Mouse (Mus musculus) thymus, postnatal 4 days (tissue): Measurements from ENCODE around the gene Gm21885.
"Not testable (repeated sequence)": the region's sequence is repeated elsewhere in the genome, so short reads cannot be mapped to it uniquely, and the experiment has no call there.

ENCODE experiments used
- DNase-seq: peaks from one replicate; pipeline ENCODE4 v3.0.0; 2021

Gene Gm21885

DNA sequence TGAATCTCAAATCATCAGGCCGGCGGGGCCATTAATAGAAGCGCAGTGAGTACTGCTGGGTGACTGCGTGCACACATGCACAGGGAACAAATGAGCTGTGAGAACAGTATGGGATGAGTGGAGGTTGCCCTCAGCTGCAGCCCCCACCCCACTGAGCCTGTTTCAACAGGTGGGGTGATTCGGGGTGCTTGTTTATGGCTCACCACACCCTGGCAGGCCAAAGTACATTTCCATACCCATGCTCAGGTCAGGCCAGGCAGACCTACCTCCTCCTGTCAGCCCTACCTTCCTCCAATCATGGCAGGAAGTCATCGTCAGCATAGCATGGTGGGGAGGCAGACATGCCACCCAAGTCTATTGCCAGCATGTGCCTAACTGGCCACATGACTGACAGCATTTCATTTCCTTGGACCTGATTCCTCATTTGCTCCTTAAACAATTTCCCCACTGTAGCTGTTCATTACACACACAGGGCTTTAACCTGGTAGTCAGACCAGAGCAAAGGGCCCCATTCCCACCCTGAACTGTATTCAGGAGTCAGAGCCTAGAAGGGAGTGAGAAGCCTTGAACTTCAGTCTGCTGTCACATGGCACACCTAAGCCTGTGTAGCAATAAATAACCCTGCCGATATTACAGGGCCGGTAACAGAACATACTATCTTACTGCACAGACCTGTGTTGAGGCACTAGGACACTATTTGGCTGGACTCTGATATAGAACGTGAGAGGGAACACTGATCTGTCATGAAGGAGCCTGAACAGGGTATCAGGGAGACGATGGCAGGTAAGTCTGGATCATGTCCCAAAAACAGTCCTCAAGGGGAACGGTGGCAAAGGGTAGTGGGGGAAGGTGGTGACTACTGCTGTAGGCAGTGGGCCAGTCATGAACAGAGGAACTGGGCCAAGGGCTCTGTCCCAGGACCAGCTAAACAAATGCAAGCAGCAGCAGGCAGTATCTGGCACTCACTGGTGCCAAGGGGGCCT lies at the start of gene Gm21885:
Gene Gm21885 (plus strand): TSS at position 675 of the 983 bp plus-strand sequence.
- no peak for DNase-seq

DNA sequence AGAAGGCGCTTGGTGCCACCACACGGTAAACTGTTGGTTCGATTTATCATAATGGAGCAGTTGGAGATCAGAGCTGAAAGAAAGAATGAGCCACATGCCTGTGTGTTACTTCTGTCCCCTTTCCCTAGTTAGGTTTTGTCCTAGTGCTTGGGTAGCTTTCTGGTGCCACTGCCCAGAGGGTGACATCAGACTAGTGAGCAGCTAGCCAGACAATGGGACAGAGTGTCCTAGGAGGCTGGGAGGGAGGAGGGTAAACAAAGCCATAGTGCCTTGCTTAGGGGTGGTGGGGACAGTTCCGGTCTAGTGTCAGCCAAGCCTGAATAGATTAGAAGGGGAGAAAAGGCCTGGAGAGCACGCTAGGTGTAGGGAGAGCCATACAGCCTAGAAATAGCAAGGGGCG lies 48.3 kb upstream of the Gm21885 start:
- DNase-seq = no peak

DNA sequence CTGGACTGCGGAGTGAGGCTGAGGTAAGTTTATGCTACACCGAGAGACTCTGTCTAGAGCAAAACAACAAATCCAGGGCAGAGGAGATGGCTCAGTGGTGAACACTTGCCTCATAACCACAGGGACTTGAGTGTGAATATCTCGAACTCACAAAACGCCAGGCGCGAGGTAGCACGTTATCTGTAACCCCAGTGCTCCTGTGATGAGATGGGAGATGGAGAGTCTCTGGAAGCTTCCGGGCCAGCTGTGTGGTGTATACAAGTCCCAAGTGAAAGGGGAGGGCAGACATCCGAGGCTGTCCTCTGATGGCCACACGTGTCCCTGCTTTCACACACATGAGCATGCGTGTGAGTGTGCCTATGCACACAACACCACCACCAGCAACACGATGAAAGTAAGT lies 47.3 kb upstream of the Gm21885 start:
- DNase-seq = no peak

DNA sequence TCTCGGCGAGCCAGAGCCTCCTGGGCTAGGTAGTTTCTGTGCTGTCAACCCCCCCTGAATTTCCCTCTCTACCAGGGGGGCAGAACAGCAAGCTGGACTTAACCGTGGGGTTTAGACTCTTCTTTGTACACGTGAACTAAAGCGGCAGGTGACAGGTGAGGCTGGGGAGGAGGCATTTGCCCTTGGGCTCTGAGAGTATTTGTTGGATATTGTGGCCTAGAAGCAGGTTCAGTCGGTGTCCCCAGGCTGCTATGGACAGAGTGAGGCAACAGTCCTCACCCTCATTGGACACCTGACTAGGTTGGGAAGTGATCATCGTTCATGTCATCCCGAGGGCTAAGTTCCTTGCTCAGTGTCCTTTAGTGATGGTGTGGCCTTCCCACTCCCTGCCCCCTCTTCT lies 46.8 kb upstream of the Gm21885 start:
- DNase-seq = no peak

DNA sequence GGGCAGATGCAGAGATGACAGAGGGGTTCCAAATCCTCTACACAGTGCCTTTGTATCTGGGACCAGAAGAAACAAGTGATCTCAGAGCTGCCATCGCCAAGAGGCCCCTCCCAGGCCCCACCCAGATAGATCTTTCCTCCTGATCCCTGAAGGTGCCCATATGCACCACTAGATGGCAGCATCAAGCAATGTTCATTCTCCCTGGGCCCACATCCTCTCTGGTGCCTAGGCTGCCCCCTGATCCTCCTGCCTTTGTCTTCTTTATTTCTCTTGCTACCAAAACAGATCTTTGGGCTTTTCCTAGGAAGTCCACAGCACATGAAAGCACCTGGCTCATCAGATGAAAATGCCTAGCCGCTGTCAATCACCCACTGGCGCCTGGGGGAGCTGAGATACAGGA lies 45.6 kb upstream of the Gm21885 start:
- peak; percentile 63 for DNase-seq

DNA sequence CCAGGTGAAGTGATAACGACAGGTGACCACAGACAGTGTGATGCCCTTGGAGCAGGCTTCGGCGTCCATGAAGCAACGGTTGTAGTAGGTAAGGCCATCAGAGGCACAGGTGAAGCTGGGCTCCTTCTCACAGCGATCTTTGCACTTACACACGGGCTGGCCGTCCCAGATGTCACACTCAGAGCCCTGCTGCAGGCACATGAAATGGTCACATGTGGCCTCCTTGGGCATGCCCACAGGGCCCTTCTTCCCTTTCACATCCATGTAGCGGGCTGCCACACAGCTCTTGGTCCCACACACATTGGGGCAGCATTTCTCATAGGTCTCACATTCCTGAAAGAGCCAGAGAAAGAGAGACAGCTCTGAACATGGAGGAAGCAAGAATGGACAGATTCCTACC lies 42.9 kb upstream of the Gm21885 start:
- DNase-seq = no peak

DNA sequence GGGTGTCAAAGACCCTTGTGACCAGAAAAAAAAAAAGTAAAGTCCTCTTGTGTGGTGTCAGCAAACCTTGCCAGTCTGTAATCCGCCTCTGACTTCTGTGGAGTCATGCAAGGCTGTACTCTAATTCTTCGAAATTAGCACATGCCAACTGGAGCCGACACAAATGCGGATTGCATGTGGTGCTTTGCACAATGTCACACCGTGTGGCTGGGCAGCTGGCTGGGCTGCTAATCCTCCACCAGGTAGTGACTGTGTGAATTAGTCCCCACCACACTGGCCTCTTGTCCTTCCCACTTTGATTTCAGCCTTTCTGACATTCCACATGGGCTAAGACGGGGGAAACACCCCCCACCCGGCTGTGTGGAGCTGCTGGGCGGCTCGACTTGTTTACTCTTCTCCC lies 42.0 kb upstream of the Gm21885 start:
- no peak for DNase-seq

DNA sequence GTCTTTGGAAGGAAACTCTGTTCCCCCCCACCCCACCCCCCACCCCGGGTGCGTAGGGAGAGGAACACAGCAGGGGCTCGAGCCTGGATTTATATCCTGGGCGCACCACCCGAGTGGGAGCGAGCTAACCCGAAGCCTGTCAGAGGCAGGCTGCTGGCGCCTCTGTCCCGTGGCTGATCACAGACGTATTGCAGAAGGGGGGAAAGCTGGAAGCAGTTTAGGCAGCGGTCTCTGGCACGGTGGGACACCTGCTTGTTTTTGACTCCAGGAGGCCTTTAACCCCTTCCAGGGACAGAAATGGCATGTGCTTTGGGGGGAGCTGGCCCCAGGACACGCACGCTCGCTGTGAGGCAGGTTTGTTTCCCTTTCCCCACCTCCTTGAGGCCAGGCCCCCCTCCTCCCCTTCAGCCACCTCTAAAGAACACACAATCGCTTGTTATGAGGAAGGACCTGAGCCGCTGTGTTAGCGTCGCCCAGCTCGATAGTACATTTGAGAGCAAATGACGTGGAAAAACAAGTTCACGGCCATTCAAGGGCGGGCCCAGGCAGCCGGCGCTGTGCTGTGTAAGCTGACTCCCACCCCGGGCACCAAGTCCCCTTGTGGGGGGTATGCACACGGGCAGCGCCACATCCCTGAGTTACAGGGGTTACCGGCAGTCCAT lies 38.8 kb upstream of the Gm21885 start:
- peak; percentile 33 for DNase-seq

DNA sequence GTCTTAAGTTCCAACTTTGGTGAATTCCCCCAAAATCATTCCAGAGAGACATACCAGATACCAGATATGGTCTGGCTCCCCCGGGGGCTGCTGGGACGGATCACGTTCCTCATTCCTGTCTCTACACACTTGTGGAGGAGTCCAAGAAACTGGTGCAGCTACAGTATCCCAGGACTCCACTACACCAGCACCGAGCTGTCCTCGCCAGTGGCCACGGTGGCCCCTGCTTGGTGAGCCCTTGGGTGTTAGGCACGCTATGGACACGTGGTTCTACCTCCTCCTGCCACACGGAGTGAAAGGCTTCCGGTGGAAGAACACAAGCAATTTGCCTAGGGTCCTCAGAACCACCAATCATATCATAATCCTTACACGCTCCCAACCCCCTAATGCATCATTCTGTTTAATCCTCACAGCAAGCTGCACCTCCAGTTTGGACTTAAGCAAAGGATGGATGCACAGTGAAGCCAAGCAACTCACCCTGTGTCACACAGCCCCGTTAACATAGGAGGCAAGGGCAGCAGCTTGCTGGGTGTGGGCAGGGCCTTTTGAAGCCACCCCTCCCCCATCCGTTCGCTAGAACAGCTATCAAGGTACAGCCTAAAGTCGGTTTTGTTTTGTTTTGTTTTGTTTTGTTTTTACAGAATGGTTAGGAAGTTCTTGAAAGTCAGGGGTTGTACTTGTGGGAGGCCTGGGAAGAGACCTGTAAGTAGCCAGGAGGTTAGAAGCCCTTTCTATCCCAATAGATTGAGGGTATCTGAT lies 38.1 kb upstream of the Gm21885 start:
- peak; percentile 46 for DNase-seq

DNA sequence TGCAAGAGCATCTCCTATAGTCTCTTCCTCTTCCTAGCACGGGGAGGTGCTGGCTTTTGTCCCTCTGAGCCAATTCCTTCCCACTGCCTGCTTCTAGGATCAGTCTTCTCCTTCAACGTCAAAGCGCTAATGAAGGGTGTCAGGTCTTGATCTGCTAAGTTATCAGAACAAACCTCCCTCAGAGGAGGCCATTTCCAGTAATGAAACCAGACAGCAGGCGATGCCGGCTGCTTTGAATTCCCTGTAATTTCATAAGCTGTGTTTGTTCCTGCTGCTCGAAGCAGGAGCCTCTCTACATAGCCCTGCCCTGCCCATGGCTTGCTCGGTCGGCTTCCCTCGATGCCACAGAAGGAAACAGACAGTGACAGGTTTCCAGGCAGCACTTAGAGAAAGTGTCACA lies 37.3 kb upstream of the Gm21885 start:
- no peak for DNase-seq

DNA sequence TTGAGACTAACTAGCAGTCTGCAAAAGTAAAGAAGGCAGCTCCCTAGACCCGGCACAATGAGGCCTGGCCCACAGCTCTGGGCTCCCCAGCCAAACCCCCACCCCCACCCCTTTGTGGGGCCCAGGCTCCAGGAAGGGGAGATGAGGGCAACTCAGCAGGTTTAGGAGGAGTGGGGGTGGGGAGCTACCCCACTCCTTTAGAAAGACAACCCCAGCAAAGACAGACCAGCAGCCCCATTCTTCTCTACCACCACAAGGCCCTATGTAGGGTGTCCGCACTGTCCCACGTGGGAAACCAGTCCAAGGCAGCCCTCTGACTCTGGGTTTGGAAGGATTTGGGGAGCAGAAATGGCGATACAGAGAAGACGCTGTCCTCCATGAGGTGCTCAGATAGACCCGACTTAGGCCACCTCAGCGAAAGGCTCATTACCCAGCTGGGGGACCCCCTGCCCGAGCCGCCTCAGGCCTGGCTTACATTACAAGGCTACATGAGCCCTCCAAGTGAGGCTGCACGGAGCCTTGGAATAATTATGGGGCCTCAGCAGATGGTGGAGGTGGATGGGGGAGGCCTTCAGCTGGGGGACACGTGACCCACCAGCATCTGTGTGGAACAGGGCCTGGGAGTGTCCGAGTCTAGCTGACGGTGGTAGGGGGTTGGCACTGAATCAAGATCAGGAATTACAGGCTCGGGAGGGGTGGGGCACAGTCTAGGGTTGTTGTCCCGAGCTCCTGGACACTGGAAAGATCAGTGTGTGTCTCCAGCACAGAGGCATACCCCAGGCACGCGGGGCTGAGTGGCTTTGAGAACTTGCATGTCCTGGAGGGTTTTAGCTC lies 35.5 kb upstream of the Gm21885 start, which contains the start of gene Wfikkn2:
Gene Wfikkn2 (minus strand): TSS at position 51 of the 834 bp plus-strand sequence.
- no peak for DNase-seq

DNA sequence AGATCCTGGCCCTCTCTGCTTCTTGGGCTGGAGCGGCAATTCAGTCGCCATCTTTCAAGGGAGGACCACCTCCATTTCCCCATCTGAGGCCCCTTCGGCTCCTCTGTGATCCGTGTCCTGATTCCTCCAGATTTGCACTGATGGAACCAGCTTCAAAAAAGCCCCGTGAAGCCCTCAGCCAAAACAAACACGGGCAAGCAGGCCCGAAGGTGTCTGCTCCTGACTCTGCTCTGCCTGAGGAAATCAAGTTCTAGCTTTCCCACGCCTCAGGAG lies 34.9 kb upstream of the Gm21885 start:
- DNase-seq = no peak

DNA sequence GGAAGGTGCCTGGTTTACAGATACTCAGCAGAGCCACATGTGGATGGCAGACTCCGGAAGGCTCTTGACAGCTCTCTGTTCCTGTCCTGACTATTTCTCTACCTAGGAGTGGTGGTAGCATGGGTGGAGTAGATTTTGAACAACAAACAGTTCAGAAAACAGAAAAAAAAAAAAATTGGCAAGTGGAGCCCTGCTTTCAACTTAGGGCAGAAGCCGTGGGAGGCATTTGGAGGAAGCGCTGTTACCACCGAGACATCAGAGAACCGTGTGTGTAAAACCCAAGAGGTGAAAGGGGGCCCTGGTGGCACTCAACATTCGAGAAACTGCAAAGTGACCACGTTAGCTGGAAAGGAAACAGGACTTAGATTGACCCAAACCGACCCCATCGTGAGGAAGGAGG lies 28.5 kb upstream of the Gm21885 start:
- no peak for DNase-seq

DNA sequence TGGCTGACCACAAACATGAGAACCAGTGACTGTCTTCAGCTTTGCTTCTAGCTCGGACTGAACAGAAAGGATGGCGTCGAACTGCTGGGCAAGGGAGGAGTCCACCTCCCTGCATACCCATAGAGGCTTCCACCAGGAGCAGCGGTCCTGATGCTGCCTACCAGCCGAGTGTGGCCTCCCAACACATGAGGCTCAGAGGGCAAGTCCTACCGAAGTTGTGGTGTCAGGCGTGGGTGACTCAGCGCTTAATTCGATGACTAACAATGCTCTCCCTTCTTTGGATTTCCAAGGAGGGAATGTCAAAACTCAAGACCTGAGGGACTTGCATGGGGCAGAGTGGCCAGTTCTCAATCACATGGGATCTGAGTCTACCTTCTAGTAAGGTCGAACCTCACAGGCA lies 28.0 kb upstream of the Gm21885 start:
- DNase-seq = no peak

DNA sequence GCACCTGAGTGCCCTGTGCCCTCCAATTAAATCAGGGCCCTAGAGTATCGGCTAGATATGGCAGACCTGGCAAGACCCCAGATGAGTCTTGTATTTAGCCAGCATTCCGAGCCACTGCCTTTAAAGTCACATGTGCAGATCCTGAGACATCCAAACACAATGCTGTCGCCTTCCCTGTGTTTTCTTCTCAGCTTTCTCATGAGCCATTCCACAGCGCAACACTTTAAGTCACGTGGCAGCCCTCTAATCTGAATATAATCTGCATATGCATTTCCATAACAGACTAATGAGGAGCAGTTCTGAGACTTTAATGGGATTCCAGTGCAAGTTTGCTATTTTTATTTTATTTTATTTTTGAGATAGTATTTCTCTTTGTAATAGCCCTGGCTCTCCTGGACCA lies 25.9 kb upstream of the Gm21885 start:
- DNase-seq = no peak

DNA sequence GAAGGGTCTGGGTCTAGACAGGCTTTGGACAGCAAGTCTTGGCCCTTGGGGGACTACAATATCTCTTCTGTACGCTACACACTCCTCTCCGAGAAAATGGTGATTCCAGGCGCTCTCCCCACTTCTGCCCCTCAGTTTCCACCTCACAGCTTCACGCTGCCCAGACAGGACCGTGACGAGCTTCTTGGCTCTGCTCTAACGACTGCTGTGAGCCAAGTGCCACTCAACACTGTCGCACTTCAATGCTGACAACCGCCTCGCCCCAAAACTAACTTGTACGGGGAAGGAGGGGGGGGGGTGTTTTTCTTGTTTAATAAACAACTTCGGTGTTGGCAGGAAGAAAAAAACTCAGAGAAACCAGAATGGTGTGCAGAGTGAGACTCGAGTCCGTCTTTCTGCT lies 23.7 kb upstream of the Gm21885 start:
- no peak for DNase-seq

DNA sequence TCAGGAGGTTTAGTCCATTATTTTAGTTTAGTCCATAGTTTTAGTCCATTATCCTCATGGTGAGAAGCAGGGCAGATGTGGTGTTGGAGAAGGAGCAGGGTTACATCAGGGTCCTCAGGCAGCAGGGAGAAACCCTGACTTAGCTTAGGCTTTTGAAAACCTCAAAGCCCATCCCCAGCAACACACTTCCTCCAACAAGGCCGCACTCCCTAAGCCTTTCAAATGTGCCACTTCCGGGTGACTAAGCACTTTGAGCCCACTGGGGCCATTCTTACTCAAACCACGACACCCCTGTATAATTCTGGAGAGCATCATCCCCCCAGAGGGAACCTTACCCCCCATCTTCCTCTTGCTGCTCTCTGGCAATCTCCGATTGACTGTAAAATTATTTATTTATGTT lies 21.9 kb upstream of the Gm21885 start:
- DNase-seq = no peak

DNA sequence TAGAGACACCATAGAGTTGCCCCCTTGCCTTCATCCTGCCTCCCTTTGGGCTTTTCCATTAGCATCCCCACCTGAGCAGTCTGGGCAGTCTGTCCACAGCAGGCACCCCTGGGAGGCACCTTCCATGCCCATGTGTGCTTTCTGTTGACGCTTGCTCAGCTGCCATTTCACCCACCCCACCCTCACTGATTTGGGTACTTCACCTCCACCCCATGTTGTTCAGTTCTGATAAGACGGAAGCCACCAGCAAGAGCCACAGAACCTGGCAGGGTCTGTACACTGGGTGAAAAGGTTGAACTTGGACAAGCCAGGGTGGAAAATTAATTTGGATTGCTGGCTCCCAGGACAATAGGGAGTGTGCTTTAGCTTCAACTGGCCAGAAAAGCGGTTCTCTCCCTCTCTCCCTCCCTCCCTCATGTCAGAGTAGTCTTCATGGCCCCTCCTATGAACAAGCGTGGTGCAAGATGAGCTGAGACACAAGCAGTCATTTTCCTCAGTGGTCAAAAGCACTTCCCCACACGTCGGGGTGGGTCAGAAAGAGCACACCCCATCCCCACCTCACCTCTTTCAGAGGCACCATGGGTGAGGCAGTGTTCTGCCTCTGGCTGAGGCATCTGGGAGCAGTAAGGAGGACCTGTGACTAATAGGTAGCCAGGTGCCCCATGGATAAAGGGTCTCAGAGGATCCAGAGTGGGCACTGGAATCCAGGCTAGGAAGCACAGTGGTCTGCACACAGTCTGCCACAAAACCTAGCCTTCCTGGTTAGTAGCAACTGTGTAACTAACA lies 19.9 kb upstream of the Gm21885 start:
- DNase-seq = no peak

DNA sequence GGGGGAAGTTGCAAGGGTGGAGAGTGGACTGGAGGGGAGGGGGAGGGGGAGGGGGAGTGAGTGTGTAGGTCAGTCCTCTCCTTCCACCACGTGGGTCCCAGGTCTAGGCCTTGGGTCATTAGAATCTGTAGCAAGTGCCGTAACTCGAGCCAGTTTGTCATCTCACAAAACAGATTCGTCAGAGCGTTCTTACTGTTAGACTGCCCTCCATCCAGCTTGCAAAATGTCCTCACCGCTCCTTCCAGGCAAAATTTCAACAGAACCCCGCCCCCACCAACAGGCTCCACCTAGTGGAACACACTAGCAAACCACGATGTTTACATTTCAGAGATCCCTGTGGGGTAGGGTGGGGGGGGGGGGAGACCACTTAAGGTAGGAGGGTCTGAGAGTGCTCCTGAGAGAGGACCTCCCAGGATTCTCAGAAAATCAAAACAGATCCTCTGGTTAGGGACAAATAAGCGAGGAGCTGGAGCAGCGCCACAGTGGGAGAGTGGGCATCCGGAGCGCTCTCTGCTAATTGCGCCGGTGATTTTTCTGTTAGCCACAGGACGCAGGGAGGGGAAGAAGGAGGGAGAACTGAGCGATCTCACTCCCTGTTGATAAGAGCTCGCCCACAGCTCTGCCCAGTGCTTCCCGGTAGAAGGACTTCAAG lies 16.4 kb upstream of the Gm21885 start:
- peak; percentile 56 for DNase-seq

DNA sequence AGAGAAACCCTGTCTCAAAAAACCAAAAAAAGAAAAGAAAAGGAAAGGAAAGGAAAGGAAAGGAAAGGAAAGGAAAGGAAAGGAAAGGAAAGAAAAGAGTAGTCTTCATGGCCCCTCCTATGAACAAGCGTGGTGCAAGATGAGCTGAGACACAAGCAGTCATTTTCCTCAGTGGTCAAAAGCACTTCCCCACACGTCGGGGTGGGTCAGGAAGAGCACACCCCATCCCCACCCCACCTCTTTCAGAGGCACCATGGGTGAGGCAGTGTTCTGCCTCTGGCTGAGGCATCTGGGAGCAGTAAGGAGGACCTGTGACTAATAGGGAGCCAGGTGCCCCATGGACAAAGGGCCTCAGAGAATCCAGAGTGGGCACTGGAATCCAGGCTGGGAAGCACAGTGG lies 15.5 kb upstream of the Gm21885 start:
- not testable (repeated sequence) for DNase-seq

DNA sequence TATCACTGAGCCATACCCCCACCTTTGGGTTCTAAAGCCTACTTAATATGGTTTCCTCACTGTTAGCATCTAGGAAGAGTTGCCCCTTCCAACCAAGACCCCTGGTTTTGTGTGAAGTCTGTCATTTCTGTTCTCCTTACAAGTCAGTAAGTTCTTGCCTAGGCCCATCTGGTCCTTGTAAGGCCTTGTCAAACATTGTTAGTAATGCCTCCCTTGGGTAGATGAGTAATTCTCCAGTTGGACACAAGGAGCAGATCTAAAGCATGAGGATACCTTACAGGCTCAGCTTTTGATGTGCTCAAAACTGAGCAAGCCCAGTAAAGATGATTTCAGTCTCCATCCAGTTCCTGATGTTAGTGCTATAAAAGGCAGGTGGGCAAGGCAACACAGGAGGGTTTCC lies 12.9 kb upstream of the Gm21885 start:
- no peak for DNase-seq
